Mouse (Mus musculus) gonadal fat pad, adult 2 months (tissue): ENCODE results near the gene Tmem161a. TPM values are rescaled to one million over a fixed set of nuclear protein-coding genes. Genes with fewer than 3 reads are reported as not detected.

Experiments
- DNase-seq: peaks from one replicate; pipeline ENCODE4 v3.0.0-alpha.2; 2012; ENCODE audit warnings: low read depth
- polyA plus RNA-seq: library from polyadenylated mRNA; depleted of rRNA; stranded (reverse); fragments of >200 nt; gene quantifications from 2 replicates; pipeline ENCODE4 v1.2.3, GENCODE M21; 2012; rRNA removed

Tmem161a gene
- 73.5 and 96.4 TPM in 2 replicates for polyA plus RNA-seq

- DNase-seq, result peak; percentile 76
These were observed at the start of gene Tmem161a for GRCm38 (mm10) chr8:70172043-70172681. TSS of gene Tmem161a (plus strand) at chr8:70172356.

- no peak for DNase-seq
These were observed 49.3 kb upstream of the Tmem161a start for GRCm38 (mm10) chr8:70122863-70123262.

GRCm38 (mm10) chr8:70124992-70125391 is 47.2 kb upstream of the Tmem161a start:
- no peak for DNase-seq

GRCm38 (mm10) chr8:70128435-70128834 is 43.7 kb upstream of the Tmem161a start:
- DNase-seq, result no peak

GRCm38 (mm10) chr8:70129309-70129952 is 42.7 kb upstream of the Tmem161a start:
- peak; percentile 42 for DNase-seq

GRCm38 (mm10) chr8:70130066-70130465 is 42.1 kb upstream of the Tmem161a start:
- DNase-seq, result no peak

- DNase-seq, result no peak
These were observed 40.8 kb upstream of the Tmem161a start, which contains the start of gene Nr2c2ap for GRCm38 (mm10) chr8:70131166-70131883. TSS of gene Nr2c2ap (plus strand) at chr8:70131333.

GRCm38 (mm10) chr8:70134086-70134485 is 38.1 kb upstream of the Tmem161a start:
- no peak for DNase-seq

GRCm38 (mm10) chr8:70134931-70135330 is 37.2 kb upstream of the Tmem161a start:
- DNase-seq, result no peak

- no peak for DNase-seq
These were observed 35.6 kb upstream of the Tmem161a start for GRCm38 (mm10) chr8:70136591-70136990.

- no peak for DNase-seq
These were observed 34.3 kb upstream of the Tmem161a start for GRCm38 (mm10) chr8:70137890-70138289.

GRCm38 (mm10) chr8:70139026-70139857 is 32.9 kb upstream of the Tmem161a start, which contains the start of the genes Rfxank, Borcs8 and Mef2b:
TSS of gene Rfxank (minus strand) at chr8:70139154.
TSS of gene Borcs8 (plus strand) at chr8:70139499.
TSS of gene Mef2b (plus strand) at chr8:70139711.
- peak; percentile 85 for DNase-seq

GRCm38 (mm10) chr8:70139981-70140380 is 32.2 kb upstream of the Tmem161a start:
- no peak for DNase-seq

GRCm38 (mm10) chr8:70147678-70148607 is 24.2 kb upstream of the Tmem161a start:
- DNase-seq, result no peak

- DNase-seq, result no peak
These were observed 22.0 kb upstream of the Tmem161a start for GRCm38 (mm10) chr8:70150158-70150557.

- DNase-seq, result no peak
These were observed 19.5 kb upstream of the Tmem161a start for GRCm38 (mm10) chr8:70152537-70153257.

GRCm38 (mm10) chr8:70157240-70157800 is 14.8 kb upstream of the Tmem161a start:
- no peak for DNase-seq

- no peak for DNase-seq
These were observed 13.9 kb upstream of the Tmem161a start for GRCm38 (mm10) chr8:70158069-70158853.

GRCm38 (mm10) chr8:70159211-70159610 is 12.9 kb upstream of the Tmem161a start:
- no peak for DNase-seq
